Mouse (Mus musculus) heart, postnatal 36 days (tissue): ENCODE results near the gene Haus4. TPM values are rescaled to one million over a fixed set of nuclear protein-coding genes. Genes with fewer than 3 reads are reported as not detected.

Source experiments
- DNase-seq, 2 experiments: peaks; one replicate each; pipeline ENCODE4 v3.0.0; 2021 to 2022
- intact Hi-C: fragments of 180-260 bp; cut with DNase I; formaldehyde crosslinking; loops from one replicate; pipeline ENCODE4 v1.15.1; 2025
- total RNA-seq, 2 experiments: library from RNA; stranded (reverse); gene quantifications; 2 replicates each; pipeline ENCODE4 v1.2.3; 2021

Haus4 gene
- total RNA-seq, 2 experiments from 2014 or later = 3.2 to 4.1 TPM

DNA sequence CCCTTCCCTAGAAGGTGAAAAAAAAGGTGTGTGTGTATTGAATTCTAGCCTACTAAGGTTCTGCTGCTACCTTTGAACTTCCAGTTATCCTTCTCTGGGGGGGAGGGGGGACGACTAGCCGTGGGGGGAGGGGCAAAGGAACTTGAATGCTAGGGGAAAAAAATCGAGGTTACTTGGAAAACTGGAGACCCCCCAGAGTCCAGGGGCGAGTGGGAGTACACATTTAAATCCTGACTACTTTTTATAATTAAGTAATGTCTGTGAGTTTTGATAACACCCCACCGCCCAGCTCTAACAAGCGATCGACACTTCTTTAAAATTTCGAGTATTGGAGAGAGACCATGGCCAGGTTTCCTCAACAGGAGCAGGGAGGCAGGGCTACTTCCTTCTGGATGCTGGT lies 20.6 kb upstream of the Haus4 start:
- intact Hi-C loops = loop anchor here (5.0 kb wide), 1 partner anchor 48 kb away; no protein-coding TSS in a partner anchor
- no peak for DNase-seq

DNA sequence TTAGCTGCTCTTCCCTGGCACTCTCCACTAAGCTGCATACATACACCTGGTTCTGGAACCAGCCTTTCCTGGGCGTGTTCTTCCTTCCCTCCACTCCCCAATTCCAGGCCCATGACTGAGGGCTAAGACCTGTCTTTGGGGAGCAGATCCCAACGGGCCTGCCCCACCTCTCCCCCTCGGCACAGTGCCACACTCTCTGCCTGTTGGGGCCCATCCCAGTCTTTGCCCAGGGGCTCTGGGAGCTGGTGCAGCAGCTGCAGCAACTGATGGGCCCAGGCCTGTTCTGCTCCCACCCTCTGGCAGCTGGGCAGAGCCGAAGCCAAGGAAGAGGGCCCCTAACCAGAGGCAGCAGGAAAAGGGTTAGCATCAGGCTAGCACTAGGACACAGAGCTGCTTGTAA lies 19.8 kb upstream of the Haus4 start:
- intact Hi-C loops = no loop called here
- DNase-seq = no peak

DNA sequence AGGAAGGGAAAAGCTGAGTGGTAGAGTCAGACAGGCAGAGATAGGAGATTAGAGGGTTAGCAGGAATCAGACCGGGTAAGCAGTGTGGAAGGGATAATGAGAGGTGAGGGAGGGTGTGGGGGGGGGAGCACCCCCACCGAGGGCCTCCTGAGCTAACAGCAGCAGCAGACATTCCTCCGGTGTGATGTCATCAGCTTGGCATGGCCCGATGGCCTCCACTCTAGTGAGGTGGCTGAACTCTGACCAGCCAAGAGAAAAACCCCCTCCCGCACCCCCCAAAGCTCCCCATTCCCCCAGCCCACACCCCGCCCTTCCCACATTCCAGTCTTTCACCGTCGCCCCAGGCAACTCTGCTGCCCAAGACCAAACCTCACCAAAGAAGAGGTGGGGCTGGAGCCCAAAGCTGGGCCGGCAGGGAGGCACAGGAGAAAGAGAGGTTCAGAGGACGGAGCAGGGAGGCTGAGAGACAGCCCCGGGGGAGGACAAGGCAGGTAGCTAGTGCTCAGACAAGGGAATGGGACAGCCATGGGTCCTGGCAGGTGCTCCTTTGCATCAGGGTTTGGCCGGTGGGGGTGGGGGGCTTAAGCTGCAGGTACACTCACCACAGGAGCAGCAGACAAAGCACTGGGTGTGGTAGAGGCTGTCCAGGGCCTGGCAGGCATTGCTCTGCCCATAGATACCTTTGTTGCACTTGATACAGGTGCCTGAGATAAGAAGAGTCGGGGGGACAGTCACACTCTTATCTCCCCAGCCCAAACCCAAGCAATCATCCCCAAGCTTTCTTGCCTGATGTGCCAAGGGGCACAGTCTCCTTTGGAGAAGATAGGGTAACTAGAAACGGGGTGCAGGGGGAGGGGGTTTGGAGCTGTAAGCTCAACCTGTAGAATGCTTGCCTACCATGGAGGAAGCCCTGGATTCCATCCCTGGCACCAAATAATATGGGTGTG lies 18.6 kb upstream of the Haus4 start:
- DNase-seq = no peak
- intact Hi-C loops = no loop called here

DNA sequence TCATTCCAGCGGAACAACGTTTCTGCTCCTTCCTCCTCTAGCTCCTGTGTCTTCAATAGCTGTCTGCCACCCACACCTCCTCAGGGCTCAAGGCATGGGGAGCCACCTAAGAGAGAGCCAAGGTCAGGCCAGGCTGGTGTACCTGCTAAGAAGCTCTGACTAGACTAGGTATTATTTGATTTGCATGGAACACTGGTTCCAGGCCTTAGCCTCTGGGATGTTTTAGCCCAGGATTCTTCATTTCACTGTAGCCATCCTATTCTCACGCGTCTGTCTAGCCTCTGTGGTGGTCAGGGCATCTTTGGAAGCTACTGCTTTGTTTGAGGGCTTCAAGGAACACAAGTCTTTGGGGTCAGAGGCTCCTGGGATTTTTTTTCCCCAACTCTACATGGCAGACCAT lies 17.7 kb upstream of the Haus4 start:
- DNase-seq = no peak
- intact Hi-C loops = no loop called here

DNA sequence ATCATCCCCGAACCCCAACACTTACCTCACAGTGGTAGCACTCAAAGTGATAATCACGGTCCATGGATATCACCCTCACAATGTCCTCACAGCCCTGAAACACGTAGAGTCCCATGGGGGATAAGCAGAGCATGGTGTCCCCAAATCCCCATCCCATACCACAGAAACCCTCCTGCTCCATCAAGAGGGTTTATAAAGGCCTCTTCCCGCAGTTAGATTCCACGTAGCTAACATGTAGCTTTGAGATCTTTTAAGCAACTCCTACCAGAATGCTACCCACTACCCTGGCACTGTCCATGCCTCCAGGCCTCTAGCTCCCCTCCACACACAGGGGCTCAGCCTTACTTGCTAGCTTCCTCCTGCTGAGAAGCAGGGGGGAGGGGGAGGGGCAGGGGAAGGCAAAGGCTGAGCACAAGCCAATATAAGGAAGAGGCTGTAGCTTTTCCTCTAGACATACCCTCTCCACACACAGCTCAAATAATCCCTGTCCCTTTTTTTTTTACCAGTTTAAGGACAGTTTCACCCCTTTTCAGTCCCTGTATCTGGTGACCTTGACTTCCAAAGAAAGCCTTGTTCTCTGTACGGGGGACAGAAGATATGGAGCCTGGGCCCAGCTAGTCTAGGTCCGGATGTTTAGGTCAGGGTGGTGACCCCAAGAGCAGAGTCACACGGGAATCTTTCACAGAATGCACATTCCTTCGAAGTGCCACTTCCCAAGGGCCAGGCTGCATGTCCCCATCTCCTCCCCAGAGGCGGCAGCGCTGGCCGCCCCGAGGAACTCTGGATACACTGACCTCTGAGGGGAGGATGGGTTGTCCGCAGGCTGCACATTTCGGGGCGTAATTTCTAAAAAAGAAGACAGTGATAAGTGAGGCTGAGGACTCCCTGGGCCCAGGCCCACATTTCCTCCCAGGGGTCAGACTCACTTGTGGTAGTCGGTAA lies 15.3 kb upstream of the Haus4 start:
- intact Hi-C loops = loop anchor here (1.0 to 2.0 kb wide), 2 partner anchors 72 to 131 kb away; partner anchors contain the start of gene Cdh24
- DNase-seq = peak in 1 of 2 experiments; percentile 27

DNA sequence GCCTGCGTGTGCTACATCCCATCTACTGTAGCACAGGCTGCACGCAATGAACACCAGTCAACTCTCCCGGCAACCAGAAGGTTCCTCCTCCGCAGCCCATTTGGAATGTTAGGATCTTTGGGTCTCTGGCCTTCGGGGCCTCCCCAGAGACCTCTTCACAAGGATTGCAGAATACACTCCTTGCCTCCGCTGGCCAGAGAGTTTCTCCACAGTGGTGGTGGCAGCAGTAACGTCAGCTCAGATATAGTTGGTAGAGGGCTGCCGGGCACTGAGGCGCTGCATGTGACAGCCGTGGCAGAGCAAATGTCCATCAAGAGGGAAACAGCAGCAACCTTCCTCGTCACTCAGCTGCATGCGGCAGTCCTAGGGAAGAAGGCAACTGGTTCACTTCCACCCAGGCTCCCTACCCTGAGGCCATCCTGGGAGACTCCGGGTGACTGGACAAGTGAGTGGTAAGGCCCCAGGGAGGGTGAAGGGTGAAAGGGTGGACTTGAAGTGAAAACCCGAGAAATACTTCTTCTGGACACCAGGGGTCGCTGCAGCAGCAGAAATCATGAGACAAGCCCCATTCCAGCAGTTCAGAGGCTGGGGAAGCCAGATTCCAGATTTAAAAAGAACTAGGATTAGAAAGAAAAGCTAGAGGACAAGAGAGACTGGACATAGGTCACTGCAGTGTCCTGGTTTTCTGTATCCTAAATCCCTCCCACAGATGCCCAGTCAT lies 14.4 kb upstream of the Haus4 start:
- intact Hi-C loops = loop anchor here (1.0 kb wide), 1 partner anchor 72 kb away; the partner anchor contains the start of gene Cdh24
- peak; percentile 76 to 83 for DNase-seq

DNA sequence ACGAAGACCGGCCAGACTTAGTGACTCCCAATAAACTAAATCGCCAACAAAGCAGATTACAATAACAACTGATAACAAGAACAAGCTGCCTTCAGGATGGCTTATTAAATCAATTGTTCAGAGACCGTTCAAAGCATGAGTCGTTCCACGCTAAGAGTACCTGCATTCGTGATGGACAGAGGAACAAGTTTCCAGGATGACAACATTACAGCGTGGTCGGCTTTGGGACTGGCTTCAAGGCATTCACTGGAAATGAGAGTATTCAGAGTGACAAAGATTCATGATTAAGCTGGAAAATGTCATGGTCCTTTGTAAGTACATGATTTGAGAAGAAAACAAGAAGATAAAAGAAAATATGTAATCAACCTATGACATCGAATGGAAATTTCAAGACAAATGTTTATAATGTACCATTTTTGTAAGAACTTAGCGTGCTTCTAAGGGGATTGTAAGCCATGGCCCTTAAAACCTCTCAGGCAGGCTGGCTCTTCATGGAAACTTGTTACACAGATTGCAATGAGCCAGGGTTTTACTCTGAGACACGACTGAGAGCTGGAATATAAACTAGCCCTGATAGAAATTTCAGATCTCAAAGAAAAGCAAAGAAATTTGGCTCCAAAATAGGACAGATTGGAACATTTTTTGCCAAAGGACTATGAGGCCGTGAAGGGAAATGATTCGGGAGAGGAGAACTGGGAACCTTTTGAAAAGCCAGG lies 6.3 kb upstream of the Haus4 start:
- intact Hi-C loops = no loop called here

DNA sequence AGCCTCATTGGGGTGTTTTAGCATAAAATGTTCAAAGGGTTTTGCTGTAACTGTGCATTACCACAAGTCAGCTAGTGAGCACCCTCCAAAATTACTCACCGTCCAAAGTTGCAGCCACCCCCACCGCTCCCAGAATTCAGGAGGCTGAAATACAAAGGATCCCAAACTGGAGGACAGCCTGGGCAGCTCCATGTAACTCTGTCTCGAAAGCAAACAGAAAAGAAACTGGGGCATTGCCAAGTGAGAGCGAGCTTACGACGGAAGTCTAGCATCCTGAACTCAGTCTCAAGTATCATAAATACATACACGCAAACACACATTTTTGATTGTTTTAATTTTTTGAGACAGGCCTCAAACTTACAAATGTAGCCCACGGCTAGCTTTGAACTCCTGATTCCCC lies 2.9 kb upstream of the Haus4 start:
- no peak for DNase-seq
- intact Hi-C loops = no loop called here

More for the DNA sequence above, 6.3 kb upstream of the Haus4 start:
- DNase-seq = no peak

DNA sequence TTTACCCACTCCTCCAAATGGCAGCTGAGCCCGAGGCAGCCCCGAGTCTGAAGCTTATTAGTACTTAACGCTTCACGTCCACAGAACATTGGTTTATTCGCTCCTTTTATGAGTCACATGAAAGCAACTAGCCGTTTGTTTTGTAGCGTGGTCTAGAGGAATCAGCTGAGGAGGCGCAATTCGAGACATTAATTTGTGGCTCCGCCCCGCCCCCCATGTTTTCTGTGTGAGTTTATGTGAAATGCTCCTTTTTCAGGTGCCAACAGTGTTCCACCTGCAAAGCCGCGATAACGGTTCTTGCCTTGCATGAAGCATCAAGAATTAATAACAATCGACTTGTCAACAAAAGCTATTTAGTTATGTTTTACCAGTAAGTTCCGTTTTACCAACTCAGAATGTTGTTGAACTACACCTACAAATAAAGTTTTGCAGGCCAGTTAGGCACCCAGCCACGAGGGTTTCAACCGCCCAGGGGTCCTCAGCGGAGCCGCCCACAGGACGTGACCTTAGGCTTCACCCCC lies 902 bp downstream of the Haus4 start:
- DNase-seq = peak in 1 of 2 experiments; percentile 15

DNA sequence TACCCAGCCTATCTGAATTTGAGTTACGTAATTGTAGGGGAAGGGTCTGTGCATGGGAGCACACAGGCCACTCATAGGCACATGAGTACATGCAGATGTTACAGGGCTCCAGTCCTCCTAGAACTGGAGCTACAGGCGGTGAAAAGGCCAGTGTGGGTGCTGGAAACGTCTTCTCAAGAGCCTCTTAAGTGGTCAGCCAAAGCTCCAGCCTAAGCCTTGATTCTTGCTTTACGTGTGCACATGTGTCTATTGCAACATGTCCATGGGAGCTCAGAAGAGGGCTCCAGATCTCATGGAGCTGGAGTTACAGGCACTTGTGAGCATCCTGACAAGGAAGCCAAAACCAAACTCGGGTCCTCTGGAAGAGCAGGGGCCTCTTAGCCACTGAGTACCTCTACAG lies 9.7 kb downstream of the Haus4 start:
- no peak for DNase-seq
- intact Hi-C loops = no loop called here

More for the DNA sequence above, 902 bp downstream of the Haus4 start:
- intact Hi-C loops = loop anchor here (2.0 kb wide), 1 partner anchor 35 kb away; no protein-coding TSS in a partner anchor

DNA sequence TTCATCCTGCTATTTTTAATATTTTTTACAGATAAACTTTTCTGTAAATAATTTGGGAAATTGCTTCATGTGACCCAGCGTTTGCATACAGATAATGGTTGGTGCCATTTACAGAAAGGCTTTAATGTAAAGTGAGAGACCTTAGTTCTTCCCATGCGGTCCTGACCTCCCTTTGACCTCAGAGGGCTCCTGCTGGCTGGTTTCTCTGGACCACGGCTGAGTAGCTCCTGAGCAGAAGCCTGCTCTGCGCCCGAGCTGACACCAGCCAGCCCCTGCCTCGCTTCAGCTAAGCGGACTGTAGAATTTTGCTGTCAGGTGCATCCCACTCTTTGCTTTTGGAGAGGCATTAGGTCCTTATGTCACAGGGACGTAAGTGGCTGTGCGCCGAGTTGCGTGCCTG lies 13.6 kb downstream of the Haus4 start:
- DNase-seq = no peak
- intact Hi-C loops = no loop called here

DNA sequence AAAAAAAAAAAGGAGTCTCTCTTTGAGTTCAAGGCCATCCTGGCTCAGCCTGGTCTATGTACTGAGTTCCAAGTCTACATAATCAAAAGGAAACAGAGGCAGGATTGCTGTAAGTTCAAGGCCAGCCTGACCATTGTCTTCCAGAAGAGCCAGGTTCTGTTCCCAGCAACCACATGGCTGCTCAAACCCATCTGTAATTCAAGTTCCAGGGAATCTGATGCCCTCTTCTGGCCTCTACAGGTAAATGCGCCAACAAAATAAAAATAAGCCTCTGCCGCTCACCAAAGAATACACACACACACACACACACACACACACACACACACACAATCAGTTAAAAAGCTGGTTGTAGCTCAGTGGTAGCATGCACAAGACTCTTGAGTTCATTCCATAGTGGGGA lies 15.8 kb downstream of the Haus4 start:
- intact Hi-C loops = no loop called here
- no peak for DNase-seq

DNA sequence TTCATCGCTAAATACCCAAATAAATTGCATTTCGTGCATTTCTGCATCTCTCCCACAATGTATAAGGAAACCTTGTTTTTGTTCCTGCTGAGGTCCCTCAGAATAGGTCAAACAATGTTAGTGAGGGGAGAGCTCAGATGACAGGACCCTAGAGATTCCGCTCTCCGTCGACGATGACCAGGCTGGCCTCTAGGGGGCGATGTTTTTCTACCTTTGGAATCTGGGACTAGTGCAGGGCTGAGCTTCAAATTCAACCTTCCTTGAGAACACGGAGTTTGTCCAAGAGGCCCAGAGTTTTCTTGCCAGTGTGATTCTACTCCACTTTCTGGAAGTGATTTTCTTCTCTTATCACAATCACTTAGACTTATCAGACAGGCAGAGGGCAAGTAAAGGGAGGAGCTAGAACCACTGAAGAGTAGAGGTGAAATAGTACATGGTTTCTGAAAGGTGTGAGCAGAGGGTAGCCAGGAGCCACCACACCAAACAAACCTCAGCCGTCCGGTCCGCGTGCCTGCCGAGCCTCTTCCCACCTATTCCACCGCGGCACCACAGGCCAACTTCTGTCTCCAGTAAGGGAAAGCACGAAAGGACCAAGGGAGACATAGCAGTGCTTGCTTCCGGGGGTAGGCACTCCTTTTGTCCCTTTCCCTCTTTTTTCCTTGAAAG lies 25.8 kb downstream of the Haus4 start:
- intact Hi-C loops = loop anchor here (5.0 kb wide), 2 partner anchors 49 to 114 kb away; partner anchors contain the start of genes Ajuba, Cdh24 and Gm17606
- peak; percentile 83 to 88 for DNase-seq

DNA sequence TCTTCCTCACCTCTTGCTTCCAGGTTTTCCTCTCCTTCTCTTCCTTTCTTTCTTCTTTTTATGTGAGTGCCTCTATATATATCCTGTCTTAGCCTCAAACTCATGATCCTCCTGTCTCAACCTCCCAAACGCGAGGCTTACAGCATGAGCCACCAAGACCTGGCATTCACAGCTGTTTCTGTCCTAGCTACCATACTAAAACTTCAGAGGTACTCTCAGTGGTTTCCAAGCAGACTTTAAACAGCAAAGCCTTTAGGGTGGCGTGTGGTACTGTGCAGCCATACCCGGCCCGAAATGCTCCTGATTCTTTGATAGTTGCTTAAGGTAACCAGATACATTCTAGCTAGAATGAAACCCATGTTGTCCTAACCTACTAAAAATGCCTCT lies 26.4 kb downstream of the Haus4 start:
- no peak for DNase-seq
- intact Hi-C loops = loop anchor here (5.0 kb wide), 2 partner anchors 49 to 114 kb away; partner anchors contain the start of genes Ajuba, Cdh24 and Gm17606

DNA sequence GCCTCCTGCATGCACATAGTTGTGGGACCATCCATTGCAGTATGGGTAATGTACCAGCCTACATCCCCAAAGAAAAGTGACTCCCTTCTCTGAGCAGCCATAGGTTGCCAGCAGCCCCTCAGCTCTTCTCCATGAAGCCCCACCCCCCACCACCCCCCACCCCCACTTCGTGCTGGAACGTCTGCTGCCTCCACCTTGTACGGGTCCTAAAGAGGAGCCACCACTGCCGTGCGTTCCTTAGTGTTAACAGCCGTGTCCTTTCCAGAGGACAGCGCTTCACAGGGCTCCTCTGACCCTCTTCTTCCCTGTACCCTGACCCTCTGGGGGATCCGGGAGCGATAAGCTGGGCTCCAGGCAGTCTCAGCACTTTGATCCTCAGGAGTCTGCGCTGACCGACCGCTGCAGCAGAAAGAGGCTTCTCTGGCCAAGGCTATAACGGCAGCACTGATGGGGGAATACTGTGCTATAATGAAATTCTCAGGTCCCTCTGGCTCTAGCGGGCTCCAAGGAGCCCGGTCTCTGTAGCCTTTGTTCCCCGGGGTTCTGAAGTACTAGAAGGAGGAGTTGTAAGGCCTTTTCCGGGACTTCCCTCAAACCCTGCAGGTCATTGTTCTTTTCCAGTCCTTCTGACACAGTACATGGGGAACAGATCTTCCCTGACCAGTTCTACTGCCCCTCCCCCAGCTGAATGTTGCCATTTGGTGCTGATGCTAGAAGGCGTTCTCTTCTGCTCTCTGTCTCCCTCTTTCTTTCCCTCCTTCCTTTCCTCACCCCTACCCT lies 27.0 kb downstream of the Haus4 start:
- no peak for DNase-seq
- intact Hi-C loops = loop anchor here (5.0 kb wide), 2 partner anchors 50 to 115 kb away; partner anchors contain the start of genes Ajuba, Cdh24 and Gm17606

DNA sequence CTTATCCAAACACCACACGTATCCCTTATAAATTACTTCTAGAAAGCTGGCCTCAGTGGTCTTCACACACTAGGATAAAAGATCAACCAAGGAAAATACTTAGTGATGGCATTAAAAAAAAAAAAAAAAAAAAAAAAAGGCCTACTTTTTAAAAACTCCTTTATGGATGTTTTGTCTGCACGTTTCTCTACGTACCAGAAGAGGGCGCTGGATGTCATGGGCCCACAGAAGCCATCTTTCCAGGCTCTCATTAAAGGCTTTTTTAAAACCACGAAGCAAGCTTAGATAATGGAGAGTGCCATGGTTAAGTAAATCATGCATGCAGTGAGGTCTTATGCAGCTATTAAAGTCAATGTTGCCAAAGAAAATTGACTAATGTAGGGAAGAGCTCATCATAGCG lies 30.8 kb downstream of the Haus4 start:
- DNase-seq = no peak
- intact Hi-C loops = no loop called here

DNA sequence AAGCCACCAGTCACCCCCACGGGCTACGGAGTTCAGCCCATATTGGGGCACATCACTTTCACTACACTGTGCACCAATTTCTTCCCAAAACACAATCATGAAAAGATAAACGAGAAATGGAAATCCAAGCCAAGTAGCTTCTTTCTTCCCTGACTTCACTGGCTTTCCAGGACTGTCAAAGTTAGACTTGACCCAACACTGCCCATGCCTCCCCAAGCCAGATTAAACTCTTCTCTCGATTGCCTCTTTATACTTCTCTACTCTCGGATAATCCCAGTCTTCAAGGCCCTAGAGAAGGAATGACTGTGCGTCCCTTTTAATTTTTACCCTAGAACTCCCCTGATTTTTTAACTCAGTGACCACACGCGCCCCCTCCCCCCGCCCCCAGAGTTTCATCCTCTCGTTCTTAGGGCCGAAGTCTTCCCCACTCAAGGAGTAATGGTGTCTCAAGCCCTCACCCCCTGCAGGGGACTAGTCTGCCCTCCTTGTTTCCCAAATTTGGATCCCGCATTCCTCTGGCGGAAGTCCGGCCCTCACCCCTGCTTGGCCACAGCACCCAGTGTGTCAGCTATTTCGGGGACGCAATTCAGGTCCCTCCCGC lies 37.6 kb downstream of the Haus4 start:
- intact Hi-C loops = loop anchor here (2.0 to 5.0 kb wide), 3 partner anchors 52 to 265 kb away; partner anchors contain the start of genes Abhd4, Dad1 and Lrp10
- no peak for DNase-seq
